Mouse (Mus musculus) intestine, postnatal 0 days (tissue): ENCODE results near the gene Fam189b. TPM values are rescaled to one million over a fixed set of nuclear protein-coding genes. Genes with fewer than 3 reads are reported as not detected.

ENCODE experiments used
- ATAC-seq: fragments of 200-750 bp; cut with Nextera tagmentation; 2 replicates; pipeline ENCODE4 v1.8.0; 2017; ENCODE audit warnings: mild to moderate bottlenecking, moderate TSS enrichment, moderate library complexity
- H3K27ac ChIP-seq: fragments of 300-500 bp; sonication (generic); 2 replicates; pipeline ENCODE4 v1.5.1; 2014; ENCODE audit warnings: mild to moderate bottlenecking, low read depth, low read length, moderate library complexity
- H3K27me3 ChIP-seq: fragments of 300-500 bp; sonication (generic); replicated peaks from 2 replicates; pipeline ENCODE4 v1.6.1; 2014; ENCODE audit warnings: low read length, mixed read lengths; ENCODE audit not compliant: control insufficient read depth, insufficient read depth
- H3K36me3 ChIP-seq: fragments of 300-500 bp; sonication (generic); 2 replicates; pipeline ENCODE4 v1.6.1; 2014; ENCODE audit warnings: mild to moderate bottlenecking, moderate library complexity; ENCODE audit not compliant: control insufficient read depth, insufficient read depth
- H3K4me1 ChIP-seq: fragments of 300-500 bp; sonication (generic); replicated peaks from 2 replicates; pipeline ENCODE4 v1.6.1; 2014; ENCODE audit warnings: antibody characterized with exemption, low read length, mixed read lengths; ENCODE audit not compliant: control insufficient read depth, insufficient read depth
- H3K4me2 ChIP-seq: fragments of 300-500 bp; sonication (generic); replicated peaks from 2 replicates; pipeline ENCODE4 v1.6.1; 2014; ENCODE audit warnings: low read depth, mild to moderate bottlenecking, moderate library complexity
- H3K4me3 ChIP-seq: fragments of 300-500 bp; sonication (generic); 2 replicates; pipeline ENCODE4 v1.5.1; 2014; ENCODE audit warnings: low read depth, low read length
- H3K9ac ChIP-seq: fragments of 300-500 bp; sonication (generic); 2 replicates; pipeline ENCODE4 v1.6.1; 2014; ENCODE audit warnings: mild to moderate bottlenecking, low read depth, low read length
- H3K9me3 ChIP-seq: fragments of 300-500 bp; sonication (generic); 2 replicates; pipeline ENCODE4 v1.6.1; 2016; ENCODE audit warnings: mixed run types; ENCODE audit not compliant: control insufficient read depth
- CTCF ChIP-seq: sonication (generic); IDR thresholded peaks from 2 replicates; pipeline ENCODE4 v1.5.1; 2016; ENCODE audit warnings: low read depth, mild to moderate bottlenecking, control low read depth, antibody characterized with exemption, moderate library complexity
- WGBS: fragments of 180-500 bp; shearing (Covaris S2); extraction: QIAGEN DNeasy Blood & Tissue Kit; methylation state at CpG from one replicate; pipeline ENCODE4 v1.1.7; 2014; 5-methylcytosine and 5-hydroxymethylcytosine counted together
- polyA plus RNA-seq: library from polyadenylated mRNA; unstranded; fragments of >200 nt; fragmentation: Nextera tagmentation; extraction: Ambion mirVana; gene quantifications from 2 replicates; pipeline ENCODE4 v1.2.1, GENCODE M21; 2015

Fam189b gene
- polyA plus RNA-seq, 1 experiment from 2014 or later: 4.9 TPM

DNA sequence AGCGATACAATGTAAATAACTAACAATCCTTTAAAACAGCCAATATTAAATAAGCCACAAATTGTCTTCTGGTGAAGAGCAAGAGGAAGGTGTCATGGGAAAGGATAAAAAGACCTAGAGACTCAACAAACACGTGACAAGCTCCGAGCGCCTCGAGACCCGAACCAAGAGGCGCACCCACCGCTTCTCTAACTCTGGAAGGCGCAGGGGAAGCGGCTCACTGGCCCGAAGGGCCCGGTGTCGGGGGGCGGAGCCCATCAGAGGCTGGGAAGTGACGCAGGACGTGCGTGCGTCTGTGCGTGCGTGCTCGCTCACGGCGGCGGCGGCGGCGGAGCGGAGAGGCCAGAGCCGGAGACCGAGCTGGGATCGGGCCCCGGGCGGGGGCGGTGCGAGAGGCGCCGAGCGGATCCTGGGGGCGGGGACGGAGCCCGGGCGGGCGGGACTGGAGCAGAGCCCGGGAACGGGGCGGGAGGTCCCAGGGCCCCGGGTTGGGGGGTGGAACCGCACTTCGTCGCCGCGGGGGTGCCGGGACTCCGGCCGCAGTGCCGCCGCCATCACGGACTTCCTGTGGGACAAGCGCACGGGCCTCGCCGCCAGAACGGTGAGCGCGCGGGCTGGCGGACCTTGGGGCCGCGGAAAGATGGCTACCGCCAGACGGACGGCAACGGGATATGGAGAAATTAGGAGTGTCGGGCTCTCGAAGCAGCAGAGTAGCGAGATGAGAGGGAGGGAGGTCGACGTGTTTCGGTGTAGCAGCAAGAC is 18.3 kb upstream of the Fam189b start, which contains the start of gene Clk2:
Gene Clk2 (plus strand): TSS at position 290 of the 762 bp plus-strand sequence.
- H3K9ac ChIP-seq: peak within 1 kb of the TSS; percentile 75
- WGBS: under 1% methylated on average over 69 of the region's 79 CpGs
- no peaks in the 10 kb centered on the region; the same call in 1 of the 2 replicates for H3K4me1 ChIP-seq
- H3K36me3 ChIP-seq: peaks cover 26% of the 10 kb centered on the region
- H3K4me3 ChIP-seq: peak within 1 kb of the TSS; percentile 72
- ATAC-seq: peak; percentile 96
- H3K27me3 ChIP-seq: no peaks in the 10 kb centered on the region
- H3K9me3 ChIP-seq: no peaks in the 10 kb centered on the region
- peak within 1 kb of the TSS; percentile 92 for H3K27ac ChIP-seq
- no peak for TF ChIP-seq CTCF
- peak within 1 kb of the TSS; percentile 59 for H3K4me2 ChIP-seq

DNA sequence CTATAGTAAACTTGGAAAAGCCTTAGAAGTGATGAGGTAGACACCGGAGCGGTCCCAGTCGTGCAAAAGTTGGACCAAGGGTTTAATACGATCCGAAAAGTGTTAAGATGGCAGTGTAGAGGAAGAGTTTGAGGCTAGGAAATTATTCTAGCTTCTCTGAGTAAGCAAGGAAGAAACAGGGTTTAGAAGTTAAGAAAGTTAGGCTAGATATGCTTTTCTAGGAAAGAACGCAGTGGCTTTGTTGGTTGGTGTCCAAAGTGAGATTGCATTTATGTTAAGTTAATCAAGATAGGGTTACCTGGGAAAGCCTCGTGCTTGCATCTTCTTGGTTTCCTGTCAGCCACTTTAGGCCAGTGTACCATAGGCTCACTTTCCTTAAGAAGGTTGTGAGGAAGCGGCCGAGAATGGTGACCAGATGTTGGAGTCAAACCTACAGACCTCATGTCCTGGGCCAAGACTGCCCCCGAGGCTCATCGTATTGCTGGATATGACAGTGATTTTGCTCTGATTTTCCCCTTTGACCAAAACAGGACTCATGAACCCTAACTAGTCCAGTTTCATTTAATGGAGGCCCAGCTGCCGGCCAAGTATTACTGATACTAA is 17.6 kb upstream of the Fam189b start:
- no peaks in the 10 kb centered on the region for H3K9me3 ChIP-seq
- H3K36me3 ChIP-seq: peaks cover 32% of the 10 kb centered on the region
- H3K4me1 ChIP-seq: no peaks in the 10 kb centered on the region; the same call in 1 of the 2 replicates
- peak overlapping the region; percentile 75 for H3K9ac ChIP-seq
- peak overlapping the region; percentile 72 for H3K4me3 ChIP-seq
- WGBS: 14% methylated on average over 12 of the region's 12 CpGs
- TF ChIP-seq CTCF: no peak
- no peak for ATAC-seq
- H3K27me3 ChIP-seq: no peaks in the 10 kb centered on the region
- peak overlapping the region; percentile 92 for H3K27ac ChIP-seq
- peak overlapping the region; percentile 59 for H3K4me2 ChIP-seq

DNA sequence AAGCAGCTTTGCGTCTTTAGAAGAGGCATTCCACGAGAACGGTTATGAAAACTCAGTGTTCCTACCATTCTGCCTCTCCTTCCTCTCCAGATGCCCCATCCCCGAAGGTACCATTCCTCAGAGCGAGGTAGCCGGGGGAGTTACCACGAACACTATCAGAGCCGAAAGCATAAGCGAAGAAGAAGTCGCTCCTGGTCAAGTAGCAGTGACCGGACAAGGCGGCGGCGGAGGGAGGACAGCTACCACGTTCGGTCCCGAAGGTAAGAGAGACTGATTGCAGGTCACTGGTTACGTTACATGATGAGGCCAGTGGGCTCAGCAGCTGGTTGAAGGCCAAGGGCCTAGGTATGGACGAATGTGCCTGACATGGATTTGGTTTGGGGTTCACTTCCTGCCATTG is 16.0 kb upstream of the Fam189b start:
- Histone ChIP-seq H3K36me3 (peaks cover 46% of the 10 kb centered on the region), H3K9ac (no peak overlapping the region), H3K27ac (no peak overlapping the region), H3K9me3 (no peaks in the 10 kb centered on the region), H3K27me3 (no peaks in the 10 kb centered on the region), H3K4me2 (no peak overlapping the region), H3K4me1 (no peaks in the 10 kb centered on the region; the same call in 1 of the 2 replicates), H3K4me3 (no peak overlapping the region)
- 94% methylated on average over 19 of the region's 19 CpGs for WGBS
- no peak for ATAC-seq
- no peak for TF ChIP-seq CTCF

DNA sequence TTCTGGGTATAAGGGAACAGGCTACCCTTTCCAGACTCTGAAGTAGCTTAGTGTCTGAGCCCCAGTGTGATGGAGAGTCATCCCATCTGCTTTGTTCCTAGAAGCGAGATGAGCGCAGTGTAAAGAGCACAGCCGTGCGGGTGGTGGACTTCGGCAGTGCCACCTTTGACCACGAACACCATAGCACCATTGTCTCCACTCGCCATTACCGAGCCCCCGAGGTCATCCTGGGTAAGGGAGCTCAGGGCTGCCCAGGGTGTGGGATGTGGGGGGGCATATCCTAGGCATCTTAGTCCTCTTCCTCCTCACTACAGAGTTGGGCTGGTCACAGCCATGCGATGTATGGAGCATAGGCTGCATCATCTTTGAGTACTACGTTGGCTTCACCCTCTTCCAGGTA is 8.1 kb upstream of the Fam189b start:
- Histone ChIP-seq H3K36me3 (peaks cover 69% of the 10 kb centered on the region), H3K27ac (peak overlapping the region; percentile 35; the same call in 1 of the 2 replicates), H3K4me2 (no peak overlapping the region), H3K27me3 (no peaks in the 10 kb centered on the region), H3K4me1 (0 out of 2 replicates have a peak, but pooled peaks cover 7% of the 10 kb centered on the region), H3K9me3 (no peaks in the 10 kb centered on the region), H3K4me3 (no peak overlapping the region), H3K9ac (no peak overlapping the region)
- ATAC-seq: no peak
- WGBS: 94% methylated on average over 11 of the region's 11 CpGs
- TF ChIP-seq CTCF: no peak

DNA sequence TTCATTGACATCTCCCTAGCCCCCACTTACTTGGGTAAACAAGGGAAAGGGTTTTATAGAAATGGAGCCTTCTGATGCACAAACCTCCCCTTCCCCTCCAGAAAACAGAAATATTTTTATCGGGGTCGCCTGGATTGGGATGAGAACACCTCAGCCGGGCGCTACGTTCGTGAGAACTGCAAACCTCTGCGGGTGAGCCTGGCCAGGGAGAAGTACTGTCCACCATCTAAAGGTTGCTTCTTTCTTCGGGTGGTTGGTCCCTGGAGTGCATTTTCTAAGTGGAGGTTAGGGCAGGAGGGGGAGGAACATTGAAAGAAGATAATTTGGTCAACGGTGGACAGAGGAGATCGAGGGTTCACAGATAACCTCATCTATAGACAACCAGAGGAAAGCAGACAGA is 7.4 kb upstream of the Fam189b start:
- TF ChIP-seq CTCF: no peak
- peaks cover 69% of the 10 kb centered on the region for H3K36me3 ChIP-seq
- ATAC-seq: no peak
- no peak overlapping the region for H3K27ac ChIP-seq
- no peak overlapping the region for H3K9ac ChIP-seq
- H3K4me2 ChIP-seq: no peak overlapping the region
- H3K9me3 ChIP-seq: no peaks in the 10 kb centered on the region
- no peak overlapping the region for H3K4me3 ChIP-seq
- no peaks in the 10 kb centered on the region for H3K27me3 ChIP-seq
- 91% methylated on average over 10 of the region's 10 CpGs for WGBS
- H3K4me1 ChIP-seq: 0 out of 2 replicates have a peak, but pooled peaks cover 7% of the 10 kb centered on the region

DNA sequence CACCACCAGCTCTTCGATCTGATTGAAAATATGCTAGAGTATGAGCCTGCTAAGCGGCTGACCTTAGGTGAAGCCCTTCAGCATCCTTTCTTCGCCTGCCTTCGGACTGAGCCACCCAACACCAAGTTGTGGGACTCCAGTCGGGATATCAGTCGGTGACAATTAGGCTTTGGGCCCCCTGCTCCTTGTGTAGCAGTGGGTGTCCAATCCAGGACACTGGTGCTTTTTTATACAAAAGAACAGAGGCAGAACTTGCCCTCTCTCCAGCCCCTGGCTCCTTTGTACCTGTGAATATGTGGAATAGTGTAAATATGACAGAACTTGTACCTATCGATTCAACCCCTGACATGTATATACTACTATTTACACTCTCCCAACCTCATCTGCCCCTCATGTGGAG is 6.5 kb upstream of the Fam189b start:
- TF ChIP-seq CTCF: no peak
- Histone ChIP-seq H3K9ac (no peak overlapping the region), H3K9me3 (no peaks in the 10 kb centered on the region), H3K4me1 (0 out of 2 replicates have a peak, but pooled peaks cover 7% of the 10 kb centered on the region), H3K36me3 (peaks cover 68% of the 10 kb centered on the region), H3K27ac (no peak overlapping the region), H3K4me2 (no peak overlapping the region), H3K4me3 (no peak overlapping the region), H3K27me3 (no peaks in the 10 kb centered on the region)
- WGBS: 84% methylated on average over 7 of the region's 7 CpGs
- no peak for ATAC-seq
